Comparison of ENCODE assay signal across 10 mouse cellular contexts in the genomic region with DNA sequence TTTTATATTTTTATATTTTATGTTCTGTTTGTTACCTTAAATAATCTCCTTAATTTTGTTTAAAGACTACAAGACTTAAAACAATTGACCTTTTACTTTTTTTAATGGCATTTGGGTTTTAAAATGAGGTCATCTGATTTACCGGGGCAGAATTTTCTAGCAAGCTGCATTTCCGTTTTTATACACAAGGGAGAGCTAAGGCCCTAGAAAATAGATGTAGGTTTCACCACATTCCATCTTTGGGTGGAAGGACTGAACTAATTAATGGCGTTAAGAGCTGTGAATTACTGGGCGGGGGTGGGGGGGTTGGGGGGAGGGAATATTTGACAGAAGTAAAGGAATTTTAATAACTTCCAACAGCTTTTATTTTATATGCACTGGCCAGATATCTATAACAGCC.
DNase-seq lines count a peak whose midpoint lies in the region; ATAC-seq and TF ChIP-seq lines count a peak whose summit lies in the region.
"Had no signal": no experiment of that assay in that cellular context is flagged by ENCODE, and none has a peak within 500 bp of the region (broad histone marks: within the 10 kb centered on the region; RNA-seq: fewer than 3 reads in every experiment).

No protein-coding gene starts in this region.

- H3K9me3 ChIP-seq in heart, postnatal 0 days (replicated peaks; ENCODE audit: control insufficient read depth, low read length): no peaks in the 10 kb centered on the region
- no peaks in the 10 kb centered on the region for H3K9me3 ChIP-seq in heart, embryonic 10.5 days
- no peaks in the 10 kb centered on the region for H3K9me3 ChIP-seq in midbrain, embryonic 15.5 days
- no peaks in the 10 kb centered on the region for H3K9me3 ChIP-seq in midbrain, embryonic 16.5 days (replicated peaks; ENCODE audit: control insufficient read depth, low read length, poor library complexity, severe bottlenecking)
- no peaks in the 10 kb centered on the region for H3K9me3 ChIP-seq in embryonic facial prominence, embryonic 14.5 days (ENCODE audit: control insufficient read depth, low read length)
- H3K9me3 ChIP-seq: lung, embryonic 15.5 days had no signal

- no peak overlapping the region for H3K9ac ChIP-seq in heart, postnatal 0 days (replicated peaks; ENCODE audit: low read depth, low read length)
- no peak overlapping the region for H3K9ac ChIP-seq in midbrain, embryonic 15.5 days
- H3K9ac ChIP-seq in midbrain, embryonic 16.5 days (ENCODE audit: low read depth, low read length): no peak overlapping the region
- H3K9ac ChIP-seq in embryonic facial prominence, embryonic 14.5 days (ENCODE audit: low read depth, low read length): no peak overlapping the region
- H3K9ac ChIP-seq: lung, embryonic 15.5 days had no signal

- ATAC-seq in heart, postnatal 0 days (ENCODE audit: insufficient read depth, low read depth): no peak
- peak; percentile 60; the same call in 1 of the 2 replicates for ATAC-seq in midbrain, embryonic 15.5 days (replicated peaks)
- ATAC-seq in midbrain, embryonic 16.5 days: no peak
- ATAC-seq in embryonic facial prominence, embryonic 14.5 days (ENCODE audit: low read depth): no peak
- ATAC-seq: Patski had no signal

- H3K4me3 ChIP-seq in heart, postnatal 0 days (ENCODE audit: low read depth, low read length): no peak overlapping the region
- no peak overlapping the region for H3K4me3 ChIP-seq in heart, embryonic 10.5 days
- H3K4me3 ChIP-seq in midbrain, embryonic 15.5 days: no peak overlapping the region
- H3K4me3 ChIP-seq in midbrain, embryonic 16.5 days (ENCODE audit: low read depth, low read length): no peak overlapping the region
- no peak overlapping the region for H3K4me3 ChIP-seq in embryonic facial prominence, embryonic 14.5 days (ENCODE audit: low read depth, low read length)
- H3K4me3 ChIP-seq: lung, embryonic 15.5 days had no signal

- peaks cover 14% of the 10 kb centered on the region for H3K4me1 ChIP-seq in heart, postnatal 0 days (ENCODE audit: control insufficient read depth, insufficient read depth)
- peaks cover 5% of the 10 kb centered on the region; the same call in 1 of the 2 replicates for H3K4me1 ChIP-seq in heart, embryonic 10.5 days
- H3K4me1 ChIP-seq in midbrain, embryonic 15.5 days: peaks cover 16% of the 10 kb centered on the region
- peaks cover 13% of the 10 kb centered on the region; the same call in 1 of the 2 replicates for H3K4me1 ChIP-seq in midbrain, embryonic 16.5 days (ENCODE audit: control insufficient read depth, insufficient read depth, low read length)
- H3K4me1 ChIP-seq in embryonic facial prominence, embryonic 14.5 days (ENCODE audit: control insufficient read depth, insufficient read depth, low read length): peaks cover 35% of the 10 kb centered on the region

- peak; percentile 69 for DNase-seq in heart, postnatal 0 days (ENCODE audit: low spot score)
- no peak for DNase-seq in heart, embryonic 10.5 days (ENCODE audit: low spot score)
- peak; percentile 77 for DNase-seq in embryonic facial prominence, embryonic 14.5 days (ENCODE audit: low spot score)
- peak; percentile 76 for DNase-seq in retina, postnatal 1 day
- no peak for DNase-seq in spleen, adult 18-20 months
- no peak for DNase-seq in kidney, adult 11 months

- WGBS in heart, postnatal 0 days: 5% methylated on average over 4 of the region's 4 CpGs
- 12% methylated on average over 4 of the region's 4 CpGs for WGBS in heart, embryonic 10.5 days
- WGBS in midbrain, embryonic 15.5 days: 4% methylated on average over 4 of the region's 4 CpGs
- 3% methylated on average over 4 of the region's 4 CpGs for WGBS in midbrain, embryonic 16.5 days
- 5% methylated on average over 4 of the region's 4 CpGs for WGBS in embryonic facial prominence, embryonic 14.5 days

- no peak overlapping the region for H3K27ac ChIP-seq in heart, postnatal 0 days (ENCODE audit: low read depth)
- no peak overlapping the region for H3K27ac ChIP-seq in heart, embryonic 10.5 days
- H3K27ac ChIP-seq in midbrain, embryonic 15.5 days: no peak overlapping the region
- H3K27ac ChIP-seq in midbrain, embryonic 16.5 days (ENCODE audit: low read length): no peak overlapping the region
- no peak overlapping the region for H3K27ac ChIP-seq in embryonic facial prominence, embryonic 14.5 days (replicated peaks; ENCODE audit: low read depth, low read length)

- TF ChIP-seq EP300 in heart, postnatal 0 days (IDR thresholded peaks at IDR 0.05; ENCODE audit: low read depth): no peak

- H3K36me3 ChIP-seq in heart, postnatal 0 days (replicated peaks; ENCODE audit: control insufficient read depth, insufficient read depth, low read length): no peaks in the 10 kb centered on the region
- H3K36me3 ChIP-seq in heart, embryonic 10.5 days: no peaks in the 10 kb centered on the region
- no peaks in the 10 kb centered on the region for H3K36me3 ChIP-seq in midbrain, embryonic 15.5 days (replicated peaks)
- H3K36me3 ChIP-seq in midbrain, embryonic 16.5 days (ENCODE audit: control insufficient read depth, insufficient read depth, low read length): no peaks in the 10 kb centered on the region
- H3K36me3 ChIP-seq in embryonic facial prominence, embryonic 14.5 days (ENCODE audit: control insufficient read depth, insufficient read depth, low read length): no peaks in the 10 kb centered on the region
- H3K36me3 ChIP-seq: lung, embryonic 15.5 days had no signal

- no peak overlapping the region for H3K4me2 ChIP-seq in heart, postnatal 0 days (ENCODE audit: low read depth, low read length)
- H3K4me2 ChIP-seq in midbrain, embryonic 15.5 days: no peak overlapping the region
- no peak overlapping the region for H3K4me2 ChIP-seq in midbrain, embryonic 16.5 days (ENCODE audit: low read length)
- no peak overlapping the region for H3K4me2 ChIP-seq in embryonic facial prominence, embryonic 14.5 days (ENCODE audit: low read depth, low read length)
- H3K4me2 ChIP-seq: lung, embryonic 15.5 days had no signal

- H3K27me3 ChIP-seq in heart, postnatal 0 days (ENCODE audit: control insufficient read depth, insufficient read depth, low read length): no peaks in the 10 kb centered on the region
- H3K27me3 ChIP-seq in heart, embryonic 10.5 days (ENCODE audit: insufficient read depth, poor library complexity, severe bottlenecking): no peaks in the 10 kb centered on the region
- no peaks in the 10 kb centered on the region for H3K27me3 ChIP-seq in midbrain, embryonic 15.5 days (replicated peaks)
- H3K27me3 ChIP-seq in midbrain, embryonic 16.5 days (ENCODE audit: control insufficient read depth, insufficient read depth, low read depth, low read length): no peaks in the 10 kb centered on the region
- H3K27me3 ChIP-seq in embryonic facial prominence, embryonic 14.5 days (replicated peaks; ENCODE audit: control insufficient read depth, insufficient read depth, low read length): no peaks in the 10 kb centered on the region
- H3K27me3 ChIP-seq: lung, embryonic 15.5 days; Patski had no signal

- peak; percentile 56 for TF ChIP-seq CTCF in heart, postnatal 0 days (IDR thresholded peaks at IDR 0.05; ENCODE audit: low read depth)

Comparison
In these comparisons a context has a peak if more than half of its experiments do, and no peak if none do; other contexts are left out.
1. DNase-seq: peak in heart, postnatal 0 days (single experiment), embryonic facial prominence, embryonic 14.5 days (single experiment) and retina, postnatal 1 day (single experiment); none in heart, embryonic 10.5 days (single experiment), spleen, adult 18-20 months (0 of 2) and kidney, adult 11 months (single experiment).